Mouse (Mus musculus): ENCODE measurements around the gene Kcnab1.

Gene Kcnab1

DNA sequence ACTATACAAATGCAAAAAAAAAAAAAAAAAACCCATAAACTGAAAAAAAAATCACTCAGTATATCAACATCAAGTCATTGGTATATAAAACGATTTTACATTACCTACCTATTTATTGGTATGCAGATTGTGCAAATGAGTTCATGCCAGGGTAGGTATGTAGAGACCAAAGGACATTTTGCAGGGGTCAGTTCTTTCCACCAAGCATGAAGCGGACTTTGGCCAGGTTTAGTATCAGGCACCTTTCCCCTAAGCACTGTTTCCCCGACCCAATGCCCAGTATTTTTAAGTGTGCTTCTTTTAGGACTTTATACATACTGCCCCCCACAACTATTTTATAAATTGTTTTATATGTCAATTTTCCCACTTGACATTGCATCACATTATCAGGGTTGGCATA, 310.5 kb downstream of the Kcnab1 start:
- no peak for DNase-seq (ENCODE audit: low read depth, low spot score)

All from 3T3-L1 (cell line).